Mouse (Mus musculus) lung, adult 2 months (tissue): ENCODE results near the gene BC028528. TPM values are rescaled to one million over a fixed set of nuclear protein-coding genes. Genes with fewer than 3 reads are reported as not detected.
"Not testable (repeated sequence)": the region's sequence is repeated elsewhere in the genome, so short reads cannot be mapped to it uniquely, and the experiment has no call there.

ENCODE experiments used
- DNase-seq: peaks from one replicate; pipeline ENCODE4 v3.0.0; 2022
- H3K4me1 ChIP-seq: fragments of 200-500 bp; 2 replicates; pipeline ENCODE4 v1.6.1; 2011; ENCODE audit warnings: low read length; ENCODE audit not compliant: control insufficient read depth, insufficient read depth
- H3K4me3 ChIP-seq: fragments of 200-500 bp; replicated peaks from 2 replicates; pipeline ENCODE3; 2011; ENCODE audit warnings: low read depth, mild to moderate bottlenecking, control low read depth, low read length; ENCODE audit errors: extremely low read depth
- CTCF ChIP-seq: fragments of 200-500 bp; IDR thresholded peaks from 2 replicates; pipeline ENCODE4 v1.5.1; 2011; ENCODE audit warnings: mild to moderate bottlenecking, low read length, control low read depth; ENCODE audit not compliant: insufficient read depth
- POLR2A ChIP-seq: fragments of 200-500 bp; IDR thresholded peaks from 2 replicates; pipeline ENCODE4 v1.6.1; 2011; ENCODE audit warnings: low read depth, mild to moderate bottlenecking, control low read depth, low read length, borderline replicate concordance; ENCODE audit errors: extremely low read depth
- WGBS: fragments of 180-500 bp; shearing (Covaris S2); methylation state at CpG from one replicate; pipeline ENCODE4 v1.1.7; 2018; 5-methylcytosine and 5-hydroxymethylcytosine counted together
- polyA plus RNA-seq: library from polyadenylated mRNA; depleted of rRNA; stranded (reverse); fragments of >200 nt; gene quantifications from 2 replicates; pipeline ENCODE4 v1.2.3, GENCODE M21; 2012

Gene BC028528
- polyA plus RNA-seq, 1 experiment: 113 TPM

GRCm38 (mm10) chr3:95929581-95930470 lies 38.0 kb upstream of the BC028528 start:
- TF ChIP-seq CTCF (no peak), POLR2A (no peak)
- peak; percentile 63 for DNase-seq
- under 1% methylated on average over 105 of the region's 105 CpGs for WGBS

GRCm38 (mm10) chr3:95928658-95929503 lies 37.1 kb upstream of the BC028528 start, which contains the start of gene Anp32e:
Gene Anp32e (plus strand): TSS chr3:95929246.
- Histone ChIP-seq H3K4me1 (peaks cover 3% of the 10 kb centered on the region), H3K4me3 (peak within 1 kb of the TSS; percentile 75)
- TF ChIP-seq POLR2A (peak; percentile 92), CTCF (no peak)
- peak; percentile 95 for DNase-seq
- under 1% methylated on average over 49 of the region's 49 CpGs for WGBS

More at GRCm38 (mm10) chr3:95929581-95930470, 38.0 kb upstream of the BC028528 start:
- Histone ChIP-seq H3K4me1 (peaks cover 3% of the 10 kb centered on the region), H3K4me3 (peak overlapping the region; percentile 75)

DNA sequence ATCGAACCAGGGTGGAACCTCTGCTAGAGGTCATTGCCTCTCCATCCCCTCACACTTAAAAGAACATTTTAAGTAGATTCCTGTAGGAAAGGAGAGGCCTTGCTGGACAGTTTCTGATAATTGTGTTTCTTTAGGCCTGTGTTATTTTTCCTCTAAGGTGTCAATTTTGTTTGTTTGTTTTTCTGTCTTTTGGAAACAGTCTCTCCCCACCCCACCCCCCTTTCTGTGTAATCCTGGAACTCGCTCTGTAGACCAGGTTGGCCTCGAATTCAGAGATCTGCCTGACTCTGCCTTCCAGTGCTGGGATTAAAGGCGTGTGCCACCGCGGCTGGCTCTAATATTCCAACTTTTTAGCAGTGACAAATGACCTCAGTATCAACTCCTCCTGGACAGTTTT lies 36.5 kb upstream of the BC028528 start:
- peaks cover 3% of the 10 kb centered on the region for H3K4me1 ChIP-seq
- no peak for TF ChIP-seq POLR2A
- no peak for TF ChIP-seq CTCF
- no peak for DNase-seq
- WGBS: 37% methylated on average over 6 of the region's 6 CpGs
- H3K4me3 ChIP-seq: no peak overlapping the region

- TF ChIP-seq CTCF (no peak), POLR2A (no peak)
- no peak overlapping the region for H3K4me3 ChIP-seq
- no peak for DNase-seq
- H3K4me1 ChIP-seq: no peaks in the 10 kb centered on the region
- 74% methylated on average over 5 of the region's 5 CpGs for WGBS
Measured at GRCm38 (mm10) chr3:95925087-95925486, 33.3 kb upstream of the BC028528 start.

DNA sequence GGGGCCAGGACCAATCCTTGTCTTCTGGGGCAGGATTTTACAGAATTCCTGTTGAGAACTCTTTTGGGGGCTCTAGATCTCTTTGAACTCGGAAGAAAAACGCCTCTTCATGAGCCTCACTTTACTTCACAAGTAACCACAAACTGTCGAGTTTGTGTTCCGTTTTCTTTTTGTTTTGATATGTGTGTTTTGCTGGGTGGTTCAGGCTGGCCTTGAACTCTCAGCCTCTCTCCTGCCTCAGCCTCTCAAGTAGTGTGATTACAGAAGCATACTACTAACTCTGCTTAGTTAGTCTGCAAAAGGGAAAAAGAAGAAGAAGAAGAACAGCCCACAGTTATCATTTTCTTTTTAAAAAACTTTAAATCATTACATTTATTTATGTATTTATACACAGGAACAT lies 32.4 kb upstream of the BC028528 start:
- no peak overlapping the region for H3K4me3 ChIP-seq
- no peaks in the 10 kb centered on the region for H3K4me1 ChIP-seq
- DNase-seq: no peak
- TF ChIP-seq POLR2A (no peak), CTCF (no peak)
- 54% methylated on average over 4 of the region's 4 CpGs for WGBS

- not testable (repeated sequence) for H3K4me1 ChIP-seq, H3K4me3 ChIP-seq, DNase-seq
- WGBS: 86% methylated on average over 7 of the region's 7 CpGs
Measured at GRCm38 (mm10) chr3:95923429-95923828, 31.6 kb upstream of the BC028528 start.

DNA sequence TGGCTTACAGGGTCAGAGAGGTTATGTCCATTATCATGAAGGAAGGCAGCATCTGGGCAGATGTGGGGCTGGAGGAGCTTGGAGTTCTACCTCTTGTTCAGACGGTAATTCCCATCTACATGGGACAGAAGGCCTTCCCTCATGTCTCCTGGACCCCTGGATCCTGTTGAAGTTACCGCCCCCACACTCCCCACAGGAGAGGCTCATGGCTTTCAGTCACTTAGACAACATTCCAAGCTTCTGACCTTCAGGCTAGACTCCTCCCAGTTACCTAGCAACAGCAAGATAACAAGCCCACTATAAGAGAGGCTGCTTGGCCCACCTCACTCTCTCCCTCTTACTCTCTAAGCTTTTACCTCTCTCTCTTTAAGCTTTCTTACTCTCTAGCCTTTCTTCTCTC lies 28.7 kb upstream of the BC028528 start:
- DNase-seq, H3K4me3 ChIP-seq, H3K4me1 ChIP-seq: not testable (repeated sequence)
- WGBS: 68% methylated on average over 2 of the region's 2 CpGs

DNA sequence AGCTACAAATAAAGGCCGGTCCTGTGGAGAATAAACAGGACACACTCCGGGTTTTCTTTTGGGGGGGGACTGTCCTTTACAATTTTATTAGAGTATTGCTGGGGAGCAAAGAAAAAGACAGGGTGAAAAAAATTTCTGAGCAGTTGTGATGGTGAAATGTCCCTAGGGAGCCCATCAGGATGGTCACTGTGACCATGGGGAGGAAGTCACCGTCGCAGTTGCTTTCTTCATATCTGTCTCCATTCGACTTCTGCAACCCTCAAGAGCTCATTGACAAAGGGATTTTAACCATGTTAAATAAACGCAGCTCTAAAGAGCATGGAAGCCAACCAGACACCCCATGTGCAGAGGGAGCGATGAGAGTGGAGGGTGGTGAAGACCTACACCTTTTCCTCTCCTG lies 25.0 kb upstream of the BC028528 start:
- DNase-seq: no peak
- H3K4me3 ChIP-seq: no peak overlapping the region
- WGBS: 57% methylated on average over 7 of the region's 7 CpGs
- H3K4me1 ChIP-seq: no peaks in the 10 kb centered on the region
- TF ChIP-seq CTCF (no peak), POLR2A (no peak)

DNA sequence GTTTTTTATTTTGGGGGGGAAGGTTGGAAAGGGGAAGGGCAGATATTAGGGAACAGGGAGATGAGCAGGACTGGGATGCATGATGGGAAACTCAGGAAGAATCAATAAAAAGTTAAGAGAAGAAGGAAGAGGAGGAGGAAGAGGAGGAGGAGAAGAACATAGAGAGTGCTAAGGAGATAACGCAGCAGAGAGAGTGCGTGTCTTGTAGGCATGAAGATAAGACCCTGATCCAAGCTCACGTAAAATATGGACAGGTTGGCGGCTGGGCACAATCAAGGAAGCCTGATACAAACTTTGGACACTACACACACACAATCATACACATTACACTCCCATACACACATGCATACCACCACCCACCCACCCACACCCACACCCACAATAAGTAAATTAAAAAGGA lies 22.9 kb upstream of the BC028528 start:
- H3K4me1 ChIP-seq: no peaks in the 10 kb centered on the region
- WGBS: 88% methylated on average over 4 of the region's 4 CpGs

GRCm38 (mm10) chr3:95907613-95908012 lies 15.8 kb upstream of the BC028528 start:
- TF ChIP-seq CTCF: no peak
- no peak for TF ChIP-seq POLR2A
- DNase-seq: no peak
- 48% methylated on average over 4 of the region's 4 CpGs for WGBS
- H3K4me1 ChIP-seq: peaks cover 2% of the 10 kb centered on the region; the same call in 1 of the 2 replicates
- H3K4me3 ChIP-seq: no peak overlapping the region

More for the DNA sequence above, 22.9 kb upstream of the BC028528 start:
- DNase-seq: no peak
- H3K4me3 ChIP-seq: no peak overlapping the region
- no peak for TF ChIP-seq CTCF
- no peak for TF ChIP-seq POLR2A

GRCm38 (mm10) chr3:95906860-95907259 lies 15.1 kb upstream of the BC028528 start:
- Histone ChIP-seq H3K4me3 (peak overlapping the region; percentile 35), H3K4me1 (peaks cover 2% of the 10 kb centered on the region; the same call in 1 of the 2 replicates)
- peak; percentile 64 for DNase-seq
- TF ChIP-seq POLR2A (no peak), CTCF (peak; percentile 92)
- under 1% methylated on average over 12 of the region's 12 CpGs for WGBS
